Mouse (Mus musculus) 416B (cell line): ENCODE data around the gene Dap3.
"Not testable (repeated sequence)": the region's sequence is repeated elsewhere in the genome, so short reads cannot be mapped to it uniquely, and the experiment has no call there.

ENCODE experiments used
- DNase-seq: peaks from one replicate; pipeline ENCODE4 v3.0.0; 2011; ENCODE audit warnings: low read depth

Gene Dap3

GRCm38 (mm10) chr3:88950576-88951326 lies at the start of gene Dap3, which contains the start of gene Ash1l:
Gene Dap3, minus strand, starts transcription at chr3:88951181.
Gene Ash1l, plus strand, starts transcription at chr3:88950622.
- DNase-seq, result peak; percentile 84

GRCm38 (mm10) chr3:88992793-88993192 lies 41.8 kb upstream of the Dap3 start:
- DNase-seq, result no peak

- DNase-seq, result no peak
Measured at GRCm38 (mm10) chr3:88983921-88984381, 33.0 kb upstream of the Dap3 start.

GRCm38 (mm10) chr3:88981206-88982010 lies 30.4 kb upstream of the Dap3 start:
- no peak for DNase-seq

- DNase-seq, result no peak
Measured at GRCm38 (mm10) chr3:88975012-88975411, 24.0 kb upstream of the Dap3 start.

GRCm38 (mm10) chr3:88963211-88963610 lies 12.2 kb upstream of the Dap3 start:
- not testable (repeated sequence) for DNase-seq

GRCm38 (mm10) chr3:88953736-88954135 lies 2.8 kb upstream of the Dap3 start:
- peak; percentile 81 for DNase-seq

GRCm38 (mm10) chr3:88953246-88953645 lies 2.3 kb upstream of the Dap3 start:
- DNase-seq, result no peak

GRCm38 (mm10) chr3:88951327-88951800 lies 383 bp upstream of the Dap3 start:
- DNase-seq, result no peak

GRCm38 (mm10) chr3:88949786-88950575 lies 1.0 kb downstream of the Dap3 start:
- peak; percentile 91 for DNase-seq

GRCm38 (mm10) chr3:88944109-88944508 lies 6.9 kb downstream of the Dap3 start:
- no peak for DNase-seq

GRCm38 (mm10) chr3:88942316-88942880 lies 8.6 kb downstream of the Dap3 start:
- DNase-seq, result no peak

GRCm38 (mm10) chr3:88939749-88940148 lies 11.2 kb downstream of the Dap3 start:
- DNase-seq, result peak; percentile 77

GRCm38 (mm10) chr3:88939071-88939470 lies 11.9 kb downstream of the Dap3 start:
- no peak for DNase-seq

GRCm38 (mm10) chr3:88929501-88929900 lies 21.5 kb downstream of the Dap3 start:
- no peak for DNase-seq

- DNase-seq, result peak; percentile 27
Measured at GRCm38 (mm10) chr3:88925651-88926050, 25.3 kb downstream of the Dap3 start.

GRCm38 (mm10) chr3:88923989-88924591 lies 26.9 kb downstream of the Dap3 start:
- no peak for DNase-seq

GRCm38 (mm10) chr3:88921411-88921810 lies 29.6 kb downstream of the Dap3 start:
- DNase-seq, result no peak

GRCm38 (mm10) chr3:88918981-88919380 lies 32.0 kb downstream of the Dap3 start:
- no peak for DNase-seq

- DNase-seq, result no peak
Measured at GRCm38 (mm10) chr3:88914384-88914810, 36.6 kb downstream of the Dap3 start.
